Comparison of ENCODE assay signal across 17 mouse cellular contexts in genomic region chr3:89314340-89314739, GRCm38 (mm10). TPM values are rescaled to one million over a fixed set of nuclear protein-coding genes. Genes with fewer than 3 reads are reported as not detected.
A peak's percentile ranks its signal among the peaks of the same experiment; 100 is the strongest.
DNase-seq lines count a peak whose midpoint lies in the region; ATAC-seq and TF ChIP-seq lines count a peak whose summit lies in the region.
"Had no signal": no experiment of that assay in that cellular context is flagged by ENCODE, and none has a peak within 500 bp of the region (broad histone marks: within the 10 kb centered on the region; RNA-seq: fewer than 3 reads in every experiment).

No protein-coding gene starts in this region.

- intact Hi-C loops in gastrocnemius, postnatal 14 days (cut with DNase I; ENCODE audit: low total_unique reads) = loop anchor here (10.0 kb wide), 1 partner anchor 170 kb away; no protein-coding TSS in a partner anchor

- no peak overlapping the region; the same call in 1 of the 2 replicates for H3K9ac ChIP-seq in heart, embryonic 13.5 days
- H3K9ac ChIP-seq in heart, embryonic 11.5 days (ENCODE audit: low read depth, low read length) = no peak overlapping the region
- H3K9ac ChIP-seq: midbrain, embryonic 15.5 days had no signal

- peaks cover 32% of the 10 kb centered on the region for H3K4me1 ChIP-seq in heart, embryonic 13.5 days
- peaks cover 20% of the 10 kb centered on the region for H3K4me1 ChIP-seq in heart, embryonic 11.5 days (ENCODE audit: control insufficient read depth, insufficient read depth, low read length)
- peaks cover 56% of the 10 kb centered on the region for H3K4me1 ChIP-seq in E14TG2a.4 (replicated peaks; ENCODE audit: low read depth, low read length)

- TF ChIP-seq CTCF in E14TG2a.4 (conservative IDR thresholded peaks at IDR 0.05; ENCODE audit: low read length) = no peak

- ATAC-seq in heart, embryonic 13.5 days (ENCODE audit: extremely low read depth, insufficient number of reproducible peaks, low FRiP score, low TSS enrichment) = no peak
- ATAC-seq in heart, embryonic 11.5 days (replicated peaks; ENCODE audit: insufficient number of reproducible peaks, low FRiP score, low TSS enrichment) = no peak
- ATAC-seq: midbrain, embryonic 15.5 days had no signal

- 0 out of 2 replicates have a peak overlapping the region, but pooled peaks have one; percentile 0 for H3K27ac ChIP-seq in heart, embryonic 13.5 days (replicated peaks)
- no peak overlapping the region for H3K27ac ChIP-seq in heart, embryonic 11.5 days (ENCODE audit: low read depth, low read length)
- H3K27ac ChIP-seq: forebrain, embryonic 12.5 days; midbrain, embryonic 15.5 days had no signal

- H3K4me3 ChIP-seq in heart, embryonic 13.5 days = no peak overlapping the region
- H3K4me3 ChIP-seq in heart, embryonic 11.5 days (ENCODE audit: low read depth, low read length) = no peak overlapping the region
- H3K4me3 ChIP-seq in E14TG2a.4 (replicated peaks; ENCODE audit: low read length) = peak overlapping the region; percentile 75; the same call in 1 of the 2 replicates
- H3K4me3 ChIP-seq: forebrain, embryonic 12.5 days; midbrain, embryonic 15.5 days; myocyte had no signal

- H3K4me2 ChIP-seq in heart, embryonic 13.5 days = no peak overlapping the region
- H3K4me2 ChIP-seq in heart, embryonic 11.5 days = no peak overlapping the region

- H3K9me3 ChIP-seq in heart, embryonic 13.5 days = no peaks in the 10 kb centered on the region; the same call in 1 of the 2 replicates
- H3K9me3 ChIP-seq in heart, embryonic 11.5 days (replicated peaks; ENCODE audit: control insufficient read depth, low read length) = no peaks in the 10 kb centered on the region
- H3K9me3 ChIP-seq in E14TG2a.4 (ENCODE audit: low read length) = no peaks in the 10 kb centered on the region
- H3K9me3 ChIP-seq: embryonic facial prominence, embryonic 10.5 days; forebrain, embryonic 12.5 days; midbrain, embryonic 15.5 days had no signal

- H3K36me3 ChIP-seq in heart, embryonic 13.5 days = no peaks in the 10 kb centered on the region
- H3K36me3 ChIP-seq in heart, embryonic 11.5 days (ENCODE audit: control insufficient read depth, insufficient read depth, low read length) = no peaks in the 10 kb centered on the region
- H3K36me3 ChIP-seq in E14TG2a.4 (ENCODE audit: insufficient read depth, low read length) = no peaks in the 10 kb centered on the region
- H3K36me3 ChIP-seq: embryonic facial prominence, embryonic 10.5 days; forebrain, embryonic 12.5 days; midbrain, embryonic 15.5 days had no signal

- 43% methylated on average over 5 of the region's 5 CpGs for WGBS in heart, embryonic 13.5 days
- WGBS in heart, embryonic 11.5 days (ENCODE audit: insufficient replicate concordance) = 58% methylated on average over 5 of the region's 5 CpGs

- DNase-seq in lung, adult 18-20 months = peak; percentile 81 to 90
- peak; percentile 56 for DNase-seq in lung, postnatal 14 days
- no peak for DNase-seq in ovary, postnatal 36 days (ENCODE audit: low spot score)
- no peak for DNase-seq in cerebellum, adult 11 months
- no peak for DNase-seq in gastrocnemius, postnatal 14 days
- DNase-seq: cerebellum, adult 2 months; gastrocnemius, postnatal 36 days; kidney, adult 11 months had no signal

- H3K27me3 ChIP-seq in heart, embryonic 13.5 days (replicated peaks) = peaks cover 34% of the 10 kb centered on the region
- H3K27me3 ChIP-seq in heart, embryonic 11.5 days (ENCODE audit: control insufficient read depth, insufficient read depth, low read length) = peaks cover 28% of the 10 kb centered on the region
- peaks cover 32% of the 10 kb centered on the region for H3K27me3 ChIP-seq in E14TG2a.4 (ENCODE audit: insufficient read depth, low read length)

RNA-seq across cellular contexts. Expression of gene Efna3, which starts 8.4 kb away (rescaled TPM):
- polyA plus RNA-seq in heart, embryonic 13.5 days (2015; fragmentation: Nextera tagmentation; extraction: Ambion mirVana) = 1.8 and 1.9 TPM in 2 replicates
- polyA plus RNA-seq in heart, embryonic 11.5 days (2014; fragmentation: Nextera tagmentation; extraction: Ambion mirVana) = 1.9 TPM in 2 replicates
- not detected for total RNA-seq in gastrocnemius, postnatal 14 days (2021)
- total RNA-seq: gastrocnemius, postnatal 36 days; hematopoietic stem cell, adult 5-6 weeks; megakaryocyte-erythroid progenitor cell, adult 5-6 weeks had no signal

RNA-seq across cellular contexts. Expression of gene Efna4, which starts 23.5 kb away (rescaled TPM):
- polyA plus RNA-seq in heart, embryonic 13.5 days (2015; fragmentation: Nextera tagmentation; extraction: Ambion mirVana) = 9.9 and 10.2 TPM in 2 replicates
- 9.3 and 10.2 TPM in 2 replicates for polyA plus RNA-seq in heart, embryonic 11.5 days (2014; fragmentation: Nextera tagmentation; extraction: Ambion mirVana)
- under 1 TPM; 0.42 to 0.80 TPM for total RNA-seq in gastrocnemius, postnatal 14 days (2021)
- total RNA-seq: megakaryocyte-erythroid progenitor cell, adult 5-6 weeks had no signal

RNA-seq across cellular contexts. Expression of gene Efna1, which starts 33.4 kb away (rescaled TPM):
- polyA plus RNA-seq in heart, embryonic 13.5 days (2015; fragmentation: Nextera tagmentation; extraction: Ambion mirVana) = 33.3 and 38.4 TPM in 2 replicates
- 29.9 and 33.0 TPM in 2 replicates for polyA plus RNA-seq in heart, embryonic 11.5 days (2014; fragmentation: Nextera tagmentation; extraction: Ambion mirVana)
- 10 to 100 TPM; 20.7 to 22.1 TPM for total RNA-seq in gastrocnemius, postnatal 14 days (2021)
- total RNA-seq: hematopoietic stem cell, adult 5-6 weeks; megakaryocyte-erythroid progenitor cell, adult 5-6 weeks had no signal

RNA-seq across cellular contexts. Expression of gene Adam15, which starts 35.5 kb away (rescaled TPM):
- 58.3 and 58.9 TPM in 2 replicates for polyA plus RNA-seq in heart, embryonic 13.5 days (2015; fragmentation: Nextera tagmentation; extraction: Ambion mirVana)
- polyA plus RNA-seq in heart, embryonic 11.5 days (2014; fragmentation: Nextera tagmentation; extraction: Ambion mirVana) = 23.3 and 25.9 TPM in 2 replicates
- total RNA-seq in gastrocnemius, postnatal 14 days (2021) = 10 to 100 TPM; 35.0 to 40.1 TPM

RNA-seq across cellular contexts. Expression of gene Slc50a1, which starts 44.0 kb away (rescaled TPM):
- 40.6 and 40.7 TPM in 2 replicates for polyA plus RNA-seq in heart, embryonic 13.5 days (2015; fragmentation: Nextera tagmentation; extraction: Ambion mirVana)
- 37.5 and 40.9 TPM in 2 replicates for polyA plus RNA-seq in heart, embryonic 11.5 days (2014; fragmentation: Nextera tagmentation; extraction: Ambion mirVana)
- 10 to 100 TPM; 14.2 to 14.6 TPM for total RNA-seq in gastrocnemius, postnatal 14 days (2021)

Comparison
In these comparisons a context has a peak if more than half of its experiments do, and no peak if none do; other contexts are left out.
1. DNase-seq: peak in lung, adult 18-20 months (2 of 2) and lung, postnatal 14 days (single experiment); none in ovary, postnatal 36 days (single experiment), cerebellum, adult 11 months (single experiment) and gastrocnemius, postnatal 14 days (single experiment).